Mouse (Mus musculus): ENCODE measurements around the gene Slc25a30.
A peak's percentile ranks its signal among the peaks of the same experiment; 100 is the strongest.

The Slc25a30 gene

DNA sequence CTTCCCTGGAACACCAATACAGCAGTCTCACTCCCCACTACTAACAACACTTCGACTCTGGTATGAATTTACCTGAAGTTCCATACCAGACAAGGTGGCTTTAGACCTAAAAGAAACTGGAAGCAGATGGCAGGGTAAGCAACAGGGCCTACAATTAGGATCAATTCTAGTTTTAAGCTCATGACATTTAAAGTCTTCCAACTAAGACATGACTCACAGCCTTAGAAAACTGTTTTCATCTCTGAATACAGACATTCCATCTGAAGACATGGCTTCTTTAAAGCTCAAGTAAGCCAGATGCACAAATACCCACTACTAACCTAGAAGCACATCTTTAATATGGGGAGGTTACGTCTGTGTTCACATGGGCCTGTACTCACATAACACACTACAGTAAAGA, 38.9 kb downstream of the Slc25a30 start:
- ATAC-seq (ENCODE audit: low TSS enrichment) = peak; percentile 70

DNA sequence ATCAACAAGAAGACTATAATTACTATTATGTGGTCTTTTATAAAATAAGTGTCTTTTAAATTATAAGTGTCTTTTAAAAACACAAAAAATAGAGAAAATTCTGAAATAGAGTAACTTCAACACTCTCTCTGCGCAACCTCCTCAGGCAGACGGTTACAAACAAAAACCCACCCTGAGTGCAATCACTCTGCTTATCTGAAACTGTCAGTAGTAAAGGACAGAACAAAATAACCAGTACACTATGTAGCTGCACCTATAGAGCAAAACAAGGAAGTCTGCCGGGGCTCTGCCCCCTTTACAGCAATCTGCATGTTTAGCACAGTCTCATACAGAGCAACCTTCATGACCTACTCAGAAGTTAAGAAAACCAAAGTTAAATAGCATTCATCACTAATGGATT, 44.9 kb downstream of the Slc25a30 start:
- ATAC-seq (ENCODE audit: low TSS enrichment) = no peak

DNA sequence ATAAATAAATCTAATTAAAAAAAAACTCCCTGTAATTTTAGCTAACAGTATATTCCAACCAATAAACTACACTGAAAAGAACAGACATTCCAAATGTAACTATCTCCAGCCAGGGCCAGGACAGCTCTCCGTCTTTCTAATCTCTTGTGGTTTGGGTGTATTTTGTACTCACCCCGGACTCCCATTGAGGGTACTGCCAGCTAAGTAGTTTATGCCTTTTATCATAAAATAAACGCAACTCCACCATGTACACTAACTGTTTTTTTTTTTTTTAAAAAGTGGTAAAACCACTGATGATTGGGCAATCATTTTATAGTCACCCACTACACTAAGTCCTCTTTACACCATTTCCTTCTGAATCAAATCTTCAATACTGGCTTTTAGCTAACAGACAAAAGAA, 51.2 kb downstream of the Slc25a30 start:
- no peak for ATAC-seq (ENCODE audit: low TSS enrichment)

DNA sequence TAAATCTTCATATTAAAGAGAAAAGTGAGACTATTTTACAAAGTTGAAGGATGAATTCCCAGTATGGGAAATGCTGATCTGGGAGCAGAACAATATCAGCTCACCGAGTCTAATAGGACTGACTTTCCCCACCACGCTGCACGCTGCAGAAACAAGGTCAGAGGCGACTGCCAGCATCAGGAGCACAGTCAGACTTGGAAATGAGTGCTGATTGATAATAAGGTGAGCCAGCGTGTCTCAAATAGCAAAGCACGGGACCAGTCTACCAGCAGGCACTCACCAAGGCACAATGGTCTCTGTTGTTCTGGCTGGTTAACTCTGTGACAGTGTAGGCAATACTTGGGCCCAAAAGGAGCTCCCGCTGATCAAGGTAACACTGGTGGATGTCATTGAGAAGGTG, 54.2 kb downstream of the Slc25a30 start:
- no peak for ATAC-seq (ENCODE audit: low TSS enrichment)

DNA sequence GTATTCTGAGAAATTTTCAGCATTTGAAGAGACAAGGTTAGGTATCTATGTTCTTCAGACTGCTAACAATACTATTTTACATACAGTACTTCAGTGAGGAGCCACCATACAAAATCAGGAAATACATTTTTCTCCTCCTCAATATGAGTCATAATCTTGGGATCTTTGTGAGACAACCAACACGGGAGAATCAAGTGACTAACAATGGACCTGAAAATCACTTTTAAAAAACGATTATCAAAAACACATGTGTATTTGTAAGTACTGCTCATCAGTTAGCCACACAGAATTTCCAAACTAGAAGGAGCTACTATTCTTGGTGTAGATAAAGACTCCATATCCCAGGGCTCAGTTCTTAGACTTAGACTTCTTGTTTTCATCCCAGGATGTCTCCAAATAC, 55.5 kb downstream of the Slc25a30 start:
- no peak for ATAC-seq (ENCODE audit: low TSS enrichment)

DNA sequence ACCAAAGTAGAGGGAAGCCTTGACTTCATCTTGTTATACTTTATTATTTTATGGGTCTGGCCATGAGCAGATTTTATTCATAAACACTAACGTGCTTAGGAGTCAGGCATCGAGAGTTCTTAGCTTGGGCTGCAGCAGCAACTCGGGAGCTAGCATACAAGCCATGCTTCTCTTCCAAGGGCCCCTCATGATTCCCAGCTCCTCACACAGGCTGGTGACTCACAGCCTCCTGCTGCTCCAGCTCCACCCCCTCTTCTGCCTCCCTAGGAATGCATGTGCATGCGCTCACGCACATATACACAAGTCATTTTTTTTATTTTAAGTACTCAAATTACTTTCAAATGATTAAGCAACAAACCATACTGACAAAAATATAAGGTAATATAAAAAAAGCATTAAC, 58.7 kb downstream of the Slc25a30 start:
- no peak for ATAC-seq (ENCODE audit: low TSS enrichment)

DNA sequence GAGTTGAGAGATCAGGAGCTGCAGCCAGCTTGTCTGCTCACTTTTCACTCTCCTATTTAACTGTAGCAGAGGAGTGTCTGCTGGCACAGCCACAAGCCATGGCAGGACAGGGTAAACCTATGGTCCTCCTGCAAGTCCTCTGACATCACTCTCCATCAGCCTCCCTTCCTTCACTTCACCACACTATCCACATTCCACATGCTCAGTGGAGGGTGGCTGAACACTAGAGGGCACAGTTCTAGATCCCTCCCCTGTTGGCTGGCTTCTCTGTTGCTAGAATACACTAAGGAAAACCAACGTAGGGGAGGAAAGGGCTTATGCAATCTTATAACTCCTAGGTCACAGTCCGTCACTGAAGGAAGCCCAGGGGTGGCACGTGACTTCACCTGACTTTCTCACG, 59.8 kb downstream of the Slc25a30 start:
- peak; percentile 90 for ATAC-seq (ENCODE audit: low TSS enrichment)

DNA sequence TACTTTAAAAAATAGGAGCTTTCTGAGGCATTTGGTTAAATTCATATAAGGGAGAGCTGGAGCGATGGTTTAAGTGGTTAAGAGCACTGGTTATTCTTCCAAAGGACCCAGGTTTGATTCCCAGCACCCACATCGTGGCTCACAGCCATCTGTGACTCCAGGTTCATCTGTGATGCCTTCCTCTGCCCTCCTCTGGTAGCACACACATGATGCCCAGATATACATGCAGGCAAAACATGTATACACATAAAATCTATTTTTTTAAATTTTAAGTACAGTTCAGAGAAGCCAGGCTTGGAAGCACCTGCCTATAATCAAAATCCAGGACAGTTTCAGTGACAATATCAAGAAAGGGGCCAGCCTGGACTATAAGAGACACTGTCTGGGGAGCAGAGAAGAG, 64.0 kb downstream of the Slc25a30 start:
- ATAC-seq (ENCODE audit: low TSS enrichment) = no peak

DNA sequence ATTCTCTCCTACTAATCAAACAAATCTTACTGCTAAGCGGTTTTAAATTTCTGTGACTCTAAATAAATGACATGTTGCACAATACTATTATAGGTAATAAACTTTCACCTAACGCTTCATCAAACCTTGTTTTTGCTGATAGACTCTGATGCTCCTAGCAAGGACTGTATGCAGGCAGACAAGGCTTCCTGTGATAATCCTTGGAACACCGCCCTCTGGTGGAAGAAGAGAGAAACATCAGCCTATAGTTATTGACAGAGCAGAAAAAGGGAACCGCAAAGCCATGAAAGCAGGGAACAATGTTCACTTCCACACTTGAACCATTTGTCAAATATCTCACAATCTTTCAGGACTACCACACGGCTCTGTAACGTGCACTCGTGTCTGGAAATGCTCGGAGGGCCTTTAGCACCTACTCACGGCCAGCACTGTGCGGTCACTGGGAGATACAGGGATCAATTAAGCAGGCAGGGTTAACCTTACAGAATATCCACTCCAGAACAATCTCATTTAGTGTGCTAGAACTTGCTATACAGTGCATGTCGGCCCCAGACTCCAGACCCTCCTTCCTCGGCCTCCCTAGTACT, 64.8 kb downstream of the Slc25a30 start:
- peak; percentile 89 for ATAC-seq (ENCODE audit: low TSS enrichment)

DNA sequence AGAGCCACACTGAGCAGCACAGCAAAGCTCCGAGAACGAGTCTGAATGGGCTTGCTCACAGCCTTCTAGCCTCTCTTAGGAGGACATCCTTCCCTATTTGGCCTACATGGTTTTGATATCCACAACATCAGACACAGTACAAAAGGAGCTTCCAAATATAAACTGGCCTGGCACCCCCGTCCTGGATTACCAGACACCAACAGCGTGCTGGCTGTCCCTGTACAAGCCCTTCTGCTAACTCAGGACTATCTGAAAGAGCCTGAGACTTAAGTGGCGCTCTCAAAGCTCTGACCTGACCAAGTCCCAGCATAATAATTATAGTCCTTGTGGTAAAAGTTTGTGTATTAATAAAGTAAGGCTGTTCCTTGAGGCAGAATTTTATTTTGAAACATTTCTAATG, 66.7 kb downstream of the Slc25a30 start:
- no peak for ATAC-seq (ENCODE audit: low TSS enrichment)

DNA sequence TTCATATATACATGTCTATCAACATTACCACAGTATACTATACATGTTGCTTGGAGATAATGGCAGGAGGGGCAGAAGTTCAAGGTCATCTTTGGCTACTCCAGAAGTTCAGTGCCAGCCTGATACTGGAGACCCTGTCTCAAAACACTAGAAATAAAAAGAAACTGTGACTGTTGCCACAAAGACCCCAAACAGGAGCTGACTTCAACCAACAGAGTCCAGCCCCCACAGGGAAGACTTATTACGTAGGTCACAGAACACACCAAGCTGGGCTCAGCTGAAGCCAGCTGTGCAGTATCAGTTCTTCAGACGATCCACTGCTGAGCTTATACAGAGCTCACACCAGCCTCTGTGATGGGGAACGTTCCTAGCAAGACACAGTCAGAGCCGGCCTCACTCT, 70.4 kb downstream of the Slc25a30 start:
- ATAC-seq (ENCODE audit: low TSS enrichment) = no peak

DNA sequence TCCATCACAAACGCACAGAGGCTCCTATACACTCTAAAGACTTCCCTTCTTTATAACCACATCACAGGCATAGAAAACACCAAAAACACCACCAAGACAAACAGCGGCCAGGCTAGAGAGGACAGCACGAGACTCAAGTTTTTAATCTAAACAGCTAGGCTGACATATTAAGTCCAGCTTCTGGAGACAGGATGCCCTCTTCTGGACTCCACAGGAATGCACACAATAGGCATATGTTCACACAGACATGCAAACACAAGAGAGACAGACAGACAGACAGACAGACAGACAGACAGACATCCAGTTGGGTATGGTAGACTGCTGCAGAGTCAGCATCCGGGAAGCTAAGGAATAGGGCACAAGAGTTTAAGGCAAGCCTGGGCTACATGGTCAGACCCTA, 73.2 kb downstream of the Slc25a30 start:
- no peak for ATAC-seq (ENCODE audit: low TSS enrichment)

DNA sequence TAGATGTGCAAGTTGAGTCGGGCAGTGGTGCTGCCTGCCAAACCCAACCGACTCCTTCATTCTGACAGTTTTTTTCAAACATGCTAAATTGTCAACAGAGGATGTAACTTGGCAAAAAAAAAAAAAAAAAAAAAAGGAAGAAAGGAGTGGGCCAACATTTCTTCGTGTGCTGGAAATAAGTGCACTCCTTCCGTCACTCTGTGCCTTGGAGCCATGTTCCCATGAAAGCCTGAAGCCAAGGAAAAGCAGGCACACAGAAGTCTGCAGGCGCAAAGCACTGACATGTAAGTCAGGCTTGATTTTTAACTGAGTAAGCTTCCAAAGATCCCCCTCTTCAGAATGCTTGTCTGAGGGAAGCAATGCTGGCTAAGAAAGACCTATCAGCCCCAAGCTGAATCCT, 74.2 kb downstream of the Slc25a30 start:
- ATAC-seq (ENCODE audit: low TSS enrichment) = peak; percentile 87

DNA sequence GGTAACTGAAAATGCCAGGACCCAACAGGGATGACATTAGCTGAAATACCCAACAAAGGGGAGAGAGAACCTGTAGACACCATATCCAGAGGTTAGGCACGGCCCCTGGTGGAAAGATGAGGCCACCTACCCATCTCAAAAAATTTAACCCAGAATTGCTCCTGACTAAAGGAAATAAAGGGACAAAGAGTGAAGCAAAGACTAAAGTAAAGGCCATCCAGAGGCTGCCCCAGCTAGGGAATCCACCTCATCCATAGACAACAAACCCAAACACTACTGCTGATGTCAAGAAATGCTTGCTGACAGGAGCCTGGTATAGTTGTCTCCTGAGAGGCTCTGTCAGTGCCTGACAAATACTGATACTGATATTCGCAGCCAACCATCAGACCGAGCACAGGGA, 75.1 kb downstream of the Slc25a30 start:
- ATAC-seq (ENCODE audit: low TSS enrichment) = no peak
